Mouse (Mus musculus) CD4-positive, CD25-positive, alpha-beta regulatory T cell, adult 2 months (primary cell): ENCODE measurements around the gene Otud4.
"Not testable (repeated sequence)": the region's sequence is repeated elsewhere in the genome, so short reads cannot be mapped to it uniquely, and the experiment has no call there.

ENCODE experiments used
- DNase-seq: peaks from one replicate; pipeline ENCODE4 v3.0.0-alpha.2; 2012; ENCODE audit warnings: low read depth, low spot score

Gene Otud4

DNA sequence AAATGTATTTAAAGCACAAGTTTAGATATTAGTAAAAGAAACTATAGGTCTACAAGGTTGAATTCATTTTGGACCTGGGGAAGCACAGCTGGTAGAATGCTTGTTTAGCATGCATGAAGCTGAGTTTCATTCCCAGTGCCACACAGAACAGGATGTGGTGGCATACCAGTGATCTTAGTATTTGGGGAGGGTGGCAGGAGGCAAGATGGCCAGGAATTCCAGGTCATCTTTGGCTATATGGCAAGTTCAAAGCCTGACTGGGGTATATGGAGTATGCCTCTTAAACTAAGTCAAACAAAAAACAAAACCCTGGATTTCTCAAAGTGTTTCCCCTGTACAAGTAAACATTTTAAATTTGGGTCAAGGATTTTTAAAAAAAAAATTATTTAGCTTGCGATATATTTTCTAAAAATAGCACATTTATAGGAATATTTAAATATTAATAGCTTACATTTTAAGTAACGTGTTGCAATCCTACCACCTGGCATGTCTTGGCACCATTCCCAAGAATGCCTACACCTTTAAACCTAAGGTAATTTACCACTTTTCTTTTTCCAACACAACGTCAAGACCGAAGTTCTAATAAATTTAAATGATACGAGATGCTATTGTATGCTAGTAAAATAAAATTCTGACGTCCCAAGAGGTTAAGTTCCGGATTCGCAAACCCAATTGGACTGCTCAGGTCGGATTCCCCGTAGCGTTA, 1.3 kb upstream of the Otud4 start:
- peak; percentile 11 for DNase-seq

DNA sequence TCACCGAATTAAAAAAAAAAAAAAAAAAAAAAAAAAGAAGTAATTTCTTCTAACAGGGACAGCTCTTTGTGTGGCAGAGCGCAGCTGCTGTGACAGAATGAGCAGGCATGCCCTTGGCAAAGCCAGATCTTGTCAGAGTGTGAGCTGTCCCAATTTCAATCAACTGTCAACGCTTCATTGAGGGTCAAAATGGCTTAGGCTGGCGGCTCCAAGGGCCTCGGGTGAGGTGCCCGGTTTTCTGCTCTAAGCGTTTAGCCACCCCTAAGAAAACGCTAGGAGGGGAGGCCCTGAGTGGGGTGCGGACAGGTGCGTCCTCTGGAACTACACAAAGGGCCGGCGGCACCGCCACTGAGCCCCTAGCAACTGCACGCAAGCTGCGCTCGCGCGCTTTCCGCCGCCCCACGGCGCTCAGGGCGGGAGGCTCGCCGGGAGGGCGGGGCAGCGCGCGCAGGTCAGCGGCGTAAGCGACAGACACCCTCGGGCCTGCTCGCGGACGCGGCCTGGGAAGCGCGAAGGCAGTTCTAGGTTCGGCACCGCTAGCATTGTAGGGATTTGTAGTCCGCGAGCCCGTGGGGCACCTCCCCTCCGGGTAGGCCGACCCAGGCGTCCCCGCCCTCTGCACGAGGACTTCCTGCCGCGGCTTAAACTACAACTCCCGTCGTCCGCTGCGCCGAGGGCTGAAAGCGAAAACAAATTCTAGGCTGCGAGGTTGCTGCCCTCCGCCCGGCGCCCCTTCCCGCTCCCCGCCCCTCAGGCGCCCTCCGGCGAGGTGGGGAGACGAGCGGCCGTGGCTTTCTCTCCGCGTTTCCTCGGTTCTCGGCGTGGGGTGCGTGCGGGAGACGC, 490 bp upstream of the Otud4 start:
- DNase-seq: peak; percentile 98

DNA sequence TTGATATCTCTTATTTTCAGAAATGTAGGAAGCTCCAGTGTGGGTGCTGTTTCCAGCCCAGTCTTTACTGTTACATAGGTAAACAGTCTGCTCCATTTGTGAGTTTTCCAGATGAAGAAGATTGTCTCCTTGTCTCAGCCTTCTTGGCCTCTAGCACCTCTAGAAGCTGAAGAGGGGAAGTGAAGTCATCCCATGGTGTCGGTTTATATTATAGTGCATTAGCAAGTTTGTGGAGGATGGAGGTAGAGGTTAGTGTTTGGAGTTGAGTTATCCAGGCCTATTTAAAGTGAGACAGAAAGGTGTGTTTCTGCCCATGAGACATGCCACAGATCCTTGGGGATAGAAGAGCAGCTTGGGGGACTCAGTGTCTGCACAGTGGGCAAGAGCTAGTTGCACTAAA, 1.7 kb downstream of the Otud4 start:
- peak; percentile 3 for DNase-seq

DNA sequence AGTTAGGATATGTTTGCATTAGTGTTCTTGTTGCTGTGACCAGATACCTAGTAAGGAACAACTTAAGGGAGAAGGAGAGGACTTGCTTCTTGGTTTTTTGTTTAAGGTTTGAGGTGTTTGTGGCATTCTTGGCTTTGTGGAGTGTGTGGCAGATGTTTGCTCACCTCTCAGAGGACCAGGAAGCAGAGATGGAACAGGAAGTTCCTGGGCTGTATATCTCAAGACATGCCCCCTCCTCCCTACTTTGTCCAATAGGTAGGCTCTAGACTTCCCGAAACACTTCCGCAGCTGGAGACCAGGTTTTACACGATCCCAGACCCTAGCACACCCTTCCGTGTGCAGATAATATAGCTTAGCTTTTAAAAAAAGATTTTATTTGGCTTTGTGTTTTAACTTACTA, 10.2 kb downstream of the Otud4 start:
- no peak for DNase-seq

DNA sequence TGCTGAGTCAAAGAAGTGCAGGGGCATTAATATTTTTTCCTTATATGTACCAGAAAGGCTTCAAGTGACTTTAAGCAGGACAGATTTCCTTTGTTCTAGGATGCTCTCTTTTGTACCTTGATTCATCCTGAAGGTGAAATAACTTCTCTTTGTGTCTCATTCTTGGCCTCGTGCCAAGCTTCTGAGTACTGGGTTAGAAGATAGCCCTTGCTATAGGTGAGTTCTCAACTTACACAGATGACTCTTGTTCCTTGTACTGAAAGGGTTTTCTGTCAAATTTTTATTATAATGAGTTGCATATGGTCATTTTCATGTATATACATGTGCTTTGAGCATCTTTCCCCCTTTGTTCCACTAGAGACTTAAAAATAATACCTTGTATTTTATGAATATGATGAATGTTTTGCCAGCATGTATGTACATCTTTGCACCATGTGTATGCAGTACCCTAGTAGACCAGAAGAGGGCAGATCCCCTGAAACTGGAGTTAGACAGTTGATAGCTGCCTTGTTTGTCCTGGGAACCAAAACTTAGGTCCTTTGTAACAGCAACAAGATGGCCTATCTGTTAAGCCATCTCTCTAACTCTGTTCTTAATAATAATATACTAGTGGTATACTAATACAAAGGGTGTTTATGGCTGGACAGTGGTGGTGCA, 10.9 kb downstream of the Otud4 start:
- DNase-seq: peak; percentile 73

DNA sequence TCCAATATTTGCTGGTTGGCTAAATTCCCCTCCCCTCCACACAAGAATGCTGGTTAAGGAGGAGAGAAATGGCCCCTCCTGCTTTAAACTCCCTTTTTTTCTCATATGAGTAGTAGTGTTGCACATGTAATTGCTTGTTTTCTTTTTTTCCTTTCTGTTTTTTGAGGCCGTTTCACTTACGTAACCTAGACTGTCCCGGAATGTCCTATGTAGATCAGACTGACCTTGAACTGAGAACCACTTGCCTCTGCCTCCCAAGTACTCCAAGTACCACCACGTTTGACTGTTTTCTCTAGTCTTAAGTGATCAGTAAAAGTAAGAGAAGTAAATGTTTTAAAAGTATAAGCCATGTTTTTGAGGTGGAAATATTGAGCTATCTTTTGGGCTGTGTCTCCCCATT, 14.3 kb downstream of the Otud4 start:
- DNase-seq: no peak

DNA sequence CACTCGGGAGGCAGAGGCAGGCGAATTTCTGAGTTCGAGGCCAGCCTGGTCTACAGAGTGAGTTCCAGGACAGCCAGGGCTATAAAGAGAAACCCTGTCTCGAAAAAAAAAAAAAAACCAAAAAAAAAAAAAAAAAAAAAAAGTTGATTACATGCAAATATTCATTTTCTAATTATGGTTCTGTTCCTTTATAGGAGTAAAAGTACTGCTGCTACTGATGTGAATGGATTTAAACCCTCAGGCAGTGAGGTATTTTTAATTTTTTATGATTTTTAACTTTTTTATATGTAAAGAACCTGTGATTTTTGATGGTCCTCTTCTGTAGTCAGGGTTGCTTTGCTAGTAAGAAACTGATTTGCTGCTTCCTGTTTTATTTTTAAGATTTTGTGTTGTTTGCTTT, 19.3 kb downstream of the Otud4 start:
- DNase-seq: not testable (repeated sequence)

DNA sequence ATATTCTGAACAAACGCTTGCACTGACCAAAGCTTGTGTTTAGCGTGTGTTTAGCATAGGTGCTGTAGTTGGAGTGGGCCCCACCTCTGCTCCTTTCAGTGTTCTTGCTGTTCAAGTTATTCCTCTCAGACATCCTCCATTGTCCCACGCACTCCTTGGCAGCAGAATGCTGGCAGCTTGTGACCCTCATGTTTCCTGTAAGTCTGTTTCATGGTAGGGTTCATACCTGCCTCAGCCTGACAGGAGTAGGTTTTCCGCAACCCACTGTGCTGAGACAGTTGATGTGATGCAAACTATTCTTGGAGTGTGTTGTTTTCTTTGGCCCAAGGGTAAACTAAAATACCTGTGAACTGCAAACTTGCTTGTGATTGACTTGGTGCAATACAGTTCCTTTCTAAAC, 37.0 kb downstream of the Otud4 start:
- no peak for DNase-seq

DNA sequence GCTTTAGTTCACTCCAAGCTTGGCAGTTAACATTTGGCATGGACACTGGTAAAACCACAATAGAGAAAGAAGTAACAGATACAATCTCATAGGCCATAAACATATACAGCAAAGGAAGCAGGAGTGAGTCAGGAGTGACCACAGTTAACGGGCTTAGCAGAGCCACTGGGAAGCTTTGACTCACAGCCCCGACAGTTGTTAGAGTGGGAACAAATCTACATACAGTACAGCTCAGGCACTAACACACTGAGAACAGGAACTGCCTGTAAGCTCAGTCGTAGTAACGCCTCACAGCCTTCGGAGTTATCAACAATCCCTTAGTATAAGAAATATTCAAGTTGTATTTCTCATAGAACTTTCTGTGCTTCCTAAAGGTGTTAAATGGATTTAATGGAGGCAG, 39.6 kb downstream of the Otud4 start:
- no peak for DNase-seq

DNA sequence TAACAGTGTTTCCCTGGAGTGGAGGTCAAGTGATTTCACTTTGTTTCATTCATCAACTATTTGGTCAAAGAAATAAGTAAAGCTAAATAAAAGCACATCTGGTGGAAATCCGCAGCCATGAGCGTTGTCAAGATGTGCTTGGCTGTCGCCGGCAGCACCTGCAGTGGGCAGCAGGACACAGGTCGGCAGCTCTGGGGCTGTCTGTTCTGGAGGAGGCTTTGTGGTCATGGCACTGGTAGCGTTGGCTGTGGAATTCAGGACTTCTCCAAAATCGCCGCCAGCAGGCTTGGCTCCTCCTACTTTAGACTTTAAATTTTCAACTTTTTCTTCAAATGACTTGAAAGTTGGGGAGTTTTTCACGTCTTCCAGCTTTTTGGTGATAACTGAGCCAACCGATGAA, 40.7 kb downstream of the Otud4 start:
- DNase-seq: not testable (repeated sequence)

DNA sequence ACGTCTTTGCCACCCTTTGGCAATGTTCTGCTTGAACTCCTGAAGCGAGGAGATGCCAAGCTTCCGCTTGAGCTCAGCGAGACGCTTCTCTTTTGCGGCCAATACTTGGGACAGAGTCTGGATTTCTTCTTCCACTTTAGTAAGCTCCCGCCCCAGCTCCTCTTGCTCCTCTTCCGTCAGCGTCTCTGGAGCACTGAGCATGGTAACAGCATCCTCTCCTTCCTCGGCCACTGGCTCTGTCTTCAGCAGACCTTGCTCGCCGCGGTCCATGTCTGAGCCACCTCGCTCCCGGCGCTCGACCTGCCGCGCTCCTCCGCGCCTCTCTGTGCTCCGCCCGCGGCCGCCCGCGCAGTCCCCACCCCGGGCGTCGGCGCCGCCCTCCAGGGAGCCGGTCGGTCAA, 41.1 kb downstream of the Otud4 start:
- DNase-seq: peak; percentile 21

DNA sequence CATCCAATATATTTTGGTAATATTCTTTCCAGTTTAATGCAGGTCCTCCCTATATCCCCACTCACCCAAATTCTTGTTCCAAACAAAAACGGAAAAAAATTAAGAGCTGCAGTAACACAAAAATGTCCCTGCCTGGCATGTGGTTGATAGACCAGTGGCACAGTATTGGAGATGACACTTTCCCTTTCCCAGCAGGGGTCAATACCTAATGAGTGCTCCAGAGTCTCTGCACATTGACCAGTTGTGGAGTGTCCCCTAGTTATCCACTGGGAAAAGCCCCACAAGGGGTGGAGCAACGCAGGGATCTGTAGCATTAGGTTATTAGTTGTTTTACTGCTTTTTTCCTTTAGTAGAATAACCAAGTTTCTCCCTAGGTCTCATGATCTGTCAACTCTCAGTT, 41.5 kb downstream of the Otud4 start:
- no peak for DNase-seq

DNA sequence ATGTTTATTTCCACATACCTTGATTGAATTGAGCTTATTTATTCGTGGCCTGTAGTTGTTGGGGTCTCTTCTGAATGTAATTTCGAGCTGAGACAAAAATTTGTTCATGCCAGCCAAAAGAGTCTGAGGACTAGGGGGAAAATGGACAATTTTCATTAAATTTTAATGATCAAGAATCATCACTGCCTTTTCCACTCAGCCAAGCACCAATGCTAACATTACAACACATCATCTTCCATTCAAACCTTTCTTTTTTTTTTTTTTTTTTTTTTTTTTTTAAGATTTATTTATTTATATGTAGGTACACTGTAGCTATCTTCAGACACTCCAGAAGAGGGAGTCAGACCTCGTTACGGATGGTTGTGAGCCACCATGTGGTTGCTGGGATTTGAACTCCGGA, 46.5 kb downstream of the Otud4 start:
- not testable (repeated sequence) for DNase-seq

DNA sequence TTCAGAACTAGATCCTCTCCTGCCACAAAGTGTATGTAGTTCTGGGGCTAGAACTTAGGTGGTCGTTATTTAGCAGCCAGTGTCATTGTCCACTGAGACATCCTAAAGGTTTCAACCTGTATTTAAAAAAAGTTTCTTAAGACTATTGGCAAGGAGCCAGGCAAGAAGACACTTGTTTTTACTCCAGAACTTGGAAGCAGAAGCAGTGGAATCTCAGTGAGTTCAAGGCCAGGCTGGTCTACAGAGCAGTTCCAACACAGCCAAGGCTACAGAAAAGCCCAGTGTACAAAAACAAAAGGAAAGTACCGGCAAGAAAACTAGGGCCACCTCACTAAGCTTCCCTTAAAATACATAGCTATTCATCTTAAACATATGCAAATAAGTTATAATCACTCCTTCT, 53.1 kb downstream of the Otud4 start:
- DNase-seq: no peak

DNA sequence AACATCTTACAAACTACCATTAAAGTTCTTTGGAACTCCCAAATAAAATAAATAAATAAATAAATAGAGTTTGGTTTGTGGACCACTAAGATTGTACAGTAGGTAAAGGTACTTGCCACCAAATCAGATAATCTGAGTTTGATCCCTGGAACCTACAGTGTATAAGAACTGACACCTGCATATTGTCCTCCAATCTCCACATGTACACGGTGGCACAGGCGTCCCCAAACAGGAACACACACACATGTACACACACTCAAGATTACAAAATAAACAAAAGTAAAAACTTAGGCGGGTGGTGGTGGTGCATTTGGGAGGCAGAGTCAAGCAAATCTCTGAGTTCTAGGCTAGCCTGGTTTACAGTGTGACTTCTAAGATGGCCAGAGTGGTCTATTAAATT, 67.3 kb downstream of the Otud4 start:
- no peak for DNase-seq

DNA sequence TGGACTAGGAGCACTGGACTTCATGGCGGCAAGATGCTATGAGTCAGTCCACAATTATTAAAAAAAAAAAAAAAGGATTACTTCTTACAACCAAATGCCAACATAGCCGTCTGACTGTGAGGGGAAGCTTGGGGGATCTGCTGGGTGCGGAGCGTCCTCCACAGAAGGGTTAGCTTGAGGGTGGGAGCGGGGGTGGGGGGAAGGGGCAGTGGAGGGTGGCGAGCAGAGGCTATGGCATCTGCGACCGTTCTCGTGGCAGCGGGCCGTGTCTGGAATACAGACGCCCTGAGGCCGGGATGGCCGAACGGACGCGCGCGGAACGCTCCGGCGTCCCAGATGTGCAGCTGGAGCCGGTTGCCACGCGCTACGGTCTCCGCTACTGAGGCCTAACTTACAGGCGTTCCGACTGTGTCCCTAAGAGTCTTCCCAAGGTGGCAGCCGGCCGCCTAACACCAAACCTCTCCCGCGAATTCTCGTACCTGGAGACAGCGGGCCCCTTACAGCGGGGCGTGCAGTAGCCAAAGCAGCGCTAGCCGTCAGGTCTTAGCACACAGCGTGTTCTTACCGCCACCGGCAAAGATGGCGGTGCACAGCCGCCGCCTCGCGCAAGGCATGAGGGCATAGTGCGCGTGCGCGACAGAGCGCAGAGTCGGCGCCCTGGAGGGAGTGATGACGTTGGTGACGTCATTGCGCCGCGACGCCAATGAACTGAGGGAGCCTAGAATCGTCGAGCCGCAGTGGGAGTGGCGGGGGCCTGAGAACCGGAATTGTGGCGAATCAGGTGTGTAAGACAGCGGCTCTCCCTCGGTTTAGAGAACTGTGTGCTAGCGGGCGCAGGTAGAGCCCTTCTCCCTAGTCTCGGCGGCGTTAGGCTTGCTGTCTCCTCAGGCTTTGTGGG, 71.9 kb downstream of the Otud4 start, which contains the start of the genes Abce1 and Anapc10:
Abce1 (minus strand) TSS at position 677 of the 898 bp plus-strand sequence.
Anapc10 (plus strand) TSS at position 757 of the 898 bp plus-strand sequence.
- peak; percentile 100 for DNase-seq

DNA sequence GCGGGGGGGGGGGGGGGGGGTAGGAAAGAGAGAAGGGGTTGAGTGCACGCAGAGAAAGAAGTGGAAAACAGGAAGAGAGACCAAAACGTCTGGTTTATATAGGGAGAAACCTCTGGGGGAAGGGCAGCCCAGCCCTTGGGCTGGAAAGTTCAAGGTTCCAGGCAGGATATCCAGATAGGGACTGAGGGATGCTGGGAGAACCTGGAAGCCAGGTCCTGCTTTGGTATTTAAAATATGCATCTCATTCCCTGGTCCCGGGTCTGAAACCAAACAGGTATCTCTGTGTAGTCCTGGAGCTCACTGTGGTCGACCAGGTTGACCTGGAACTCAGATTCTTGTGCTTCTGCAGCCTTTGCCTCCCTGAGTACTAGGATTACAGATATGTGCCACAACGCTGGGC, 73.3 kb downstream of the Otud4 start:
- DNase-seq: no peak

DNA sequence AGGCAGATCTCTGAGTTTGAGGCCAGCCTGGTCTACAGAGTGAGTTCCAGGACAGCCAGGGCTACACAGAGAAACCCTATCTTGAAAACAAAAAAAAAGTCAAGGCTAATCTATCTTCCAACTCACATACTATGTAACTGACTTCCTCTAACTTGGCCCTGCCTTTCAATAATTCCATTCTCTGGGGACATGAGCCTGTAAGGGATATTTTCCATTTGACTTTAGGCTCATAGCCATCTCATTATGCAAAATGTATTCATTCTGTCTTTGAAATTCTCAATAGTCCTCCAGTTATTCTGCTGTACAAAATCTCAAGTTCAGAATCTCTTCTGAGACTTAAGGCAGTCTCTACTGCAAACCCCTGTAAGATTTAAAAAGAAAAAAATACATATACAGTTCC, 82.1 kb downstream of the Otud4 start:
- no peak for DNase-seq

DNA sequence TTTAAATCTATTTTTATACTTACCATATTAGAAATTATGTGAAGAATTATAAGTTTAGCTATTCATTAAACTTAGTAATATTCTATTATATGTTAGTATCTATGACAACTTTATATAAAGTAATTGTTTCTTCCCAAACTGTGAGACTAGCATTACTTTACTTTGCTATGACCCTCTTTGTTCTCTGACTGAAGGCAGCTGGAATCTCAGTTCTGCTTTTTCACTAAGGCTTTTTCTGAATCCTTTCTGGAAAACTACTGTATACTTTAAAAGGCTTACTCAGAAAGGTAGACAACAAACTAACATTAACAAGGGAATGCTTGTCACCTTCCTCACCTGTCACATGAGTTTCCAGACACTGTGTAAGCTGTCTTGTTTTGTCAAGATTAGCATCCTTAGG, 83.9 kb downstream of the Otud4 start:
- DNase-seq: no peak

DNA sequence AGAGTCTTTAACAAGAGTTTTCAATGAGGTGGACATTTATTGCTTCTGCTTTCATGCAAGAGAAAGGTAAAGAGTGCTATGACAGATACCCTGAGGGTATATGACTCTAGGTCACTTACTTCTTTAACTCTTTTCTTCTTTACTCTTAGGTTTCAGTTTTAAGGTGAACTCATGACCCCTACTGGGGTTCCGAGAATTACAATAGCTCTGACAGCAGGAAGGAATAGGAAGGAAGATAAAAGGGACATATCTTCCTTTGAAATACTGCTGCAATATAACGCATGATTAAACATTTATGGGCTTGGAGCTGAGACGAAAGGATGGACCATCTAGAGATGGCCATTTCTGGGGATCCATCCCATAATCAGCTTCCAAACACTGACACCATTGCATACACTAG, 85.2 kb downstream of the Otud4 start:
- peak; percentile 31 for DNase-seq
